Mouse (Mus musculus) CD4-positive, CD25-positive, alpha-beta regulatory T cell, adult 2 months (primary cell): ENCODE measurements around the gene Rrnad1.

Experiments
- DNase-seq: peaks from one replicate; pipeline ENCODE4 v3.0.0-alpha.2; 2012; ENCODE audit warnings: low read depth, low spot score

Gene Rrnad1

GRCm38 (mm10) chr3:87884708-87885251 lies 45.7 kb downstream of the Rrnad1 start:
- DNase-seq = peak; percentile 63

DNA sequence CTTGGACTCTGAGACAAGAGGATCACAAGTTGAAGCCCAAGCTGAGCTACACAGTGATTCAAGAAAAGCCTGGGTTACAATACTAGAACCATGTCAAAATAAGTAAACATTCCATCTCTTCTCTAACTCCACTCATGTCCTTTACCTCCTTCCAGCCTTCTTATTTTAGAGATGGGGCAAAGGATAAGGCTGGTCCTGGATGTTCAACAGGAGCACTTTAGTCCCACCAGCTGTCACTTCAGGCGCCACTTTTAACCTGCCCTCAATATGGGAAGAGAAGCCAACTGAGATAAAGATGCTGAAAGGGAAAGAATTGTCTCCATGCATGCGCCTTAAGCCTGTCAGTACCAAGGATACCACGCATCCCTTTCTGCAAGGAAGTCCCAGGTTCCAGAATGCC lies 46.2 kb downstream of the Rrnad1 start:
- no peak for DNase-seq

DNA sequence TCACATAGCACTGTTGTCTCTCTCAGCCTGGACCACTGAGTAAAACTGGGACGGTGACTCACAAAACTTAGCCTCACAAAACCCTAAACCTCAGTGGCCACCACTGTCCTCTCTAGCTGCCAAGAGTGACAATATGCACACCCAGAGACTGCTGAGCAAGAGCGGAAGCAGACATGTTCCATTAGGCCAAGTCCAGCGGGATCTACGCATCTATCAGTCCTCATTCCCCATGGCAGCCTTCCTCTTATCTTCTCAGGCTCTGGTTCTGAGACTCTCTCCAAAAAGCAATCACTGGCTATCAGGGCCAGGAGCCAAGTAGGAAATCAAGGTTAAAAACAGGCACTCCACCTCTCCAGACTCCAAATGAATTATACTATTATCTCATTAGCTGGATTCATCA lies 52.8 kb downstream of the Rrnad1 start:
- DNase-seq = no peak
